Mouse (Mus musculus) bone marrow macrophage, adult 2 months (primary cell): Measurements from ENCODE around the gene Greb1. TPM values are rescaled to one million over a fixed set of nuclear protein-coding genes. Genes with fewer than 3 reads are reported as not detected.

Source experiments
- H3K27ac ChIP-seq: 2 replicates; pipeline ENCODE4 v1.5.1; 2012; ENCODE audit warnings: low read depth, low read length; ENCODE audit not compliant: insufficient read depth
- H3K4me1 ChIP-seq: 2 replicates; pipeline ENCODE4 v1.6.1; 2012; ENCODE audit warnings: low read length; ENCODE audit not compliant: control insufficient read depth, insufficient read depth
- H3K4me3 ChIP-seq: 2 replicates; pipeline ENCODE4 v1.5.1; 2012; ENCODE audit warnings: mild to moderate bottlenecking, low read length, moderate library complexity; ENCODE audit not compliant: insufficient read depth
- CTCF ChIP-seq: IDR thresholded peaks from 2 replicates; pipeline ENCODE4 v1.5.1; 2012; ENCODE audit warnings: low read depth, mild to moderate bottlenecking, low read length, moderate library complexity
- POLR2A ChIP-seq: IDR thresholded peaks from 2 replicates; pipeline ENCODE4 v1.6.1; 2012; ENCODE audit warnings: mild to moderate bottlenecking, low read depth, low read length, borderline replicate concordance
- polyA plus RNA-seq: library from polyadenylated mRNA; stranded (reverse); fragments of >200 nt; gene quantifications from 2 replicates; pipeline ENCODE4 v1.2.4, GENCODE M21; 2012; ENCODE audit not compliant: missing spikeins, insufficient read depth, insufficient read length

Gene Greb1
- polyA plus RNA-seq, 1 experiment = not detected

DNA sequence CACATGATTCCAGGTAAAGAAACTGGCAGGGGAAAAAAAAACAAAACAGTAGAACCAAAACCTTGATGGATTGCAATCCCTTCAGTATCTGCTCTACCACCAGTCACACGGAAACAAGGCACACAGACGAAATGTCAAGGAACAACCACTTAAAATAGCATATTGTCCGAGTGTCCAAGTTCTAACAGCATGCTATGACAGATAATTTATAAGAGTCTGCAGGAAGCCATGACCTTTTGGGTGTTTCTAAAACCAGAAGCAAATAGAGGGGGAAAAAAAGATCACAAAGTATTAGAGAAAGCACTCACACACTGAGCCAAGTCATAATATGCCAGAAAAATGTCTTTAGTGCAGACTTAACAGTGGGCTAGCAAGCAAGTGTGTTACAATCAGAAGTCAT is 32.4 kb downstream of the Greb1 start:
- H3K27ac ChIP-seq = no peak overlapping the region
- H3K4me1 ChIP-seq = no peaks in the 10 kb centered on the region
- H3K4me3 ChIP-seq = no peak overlapping the region
- no peak for TF ChIP-seq POLR2A
- TF ChIP-seq CTCF = no peak

DNA sequence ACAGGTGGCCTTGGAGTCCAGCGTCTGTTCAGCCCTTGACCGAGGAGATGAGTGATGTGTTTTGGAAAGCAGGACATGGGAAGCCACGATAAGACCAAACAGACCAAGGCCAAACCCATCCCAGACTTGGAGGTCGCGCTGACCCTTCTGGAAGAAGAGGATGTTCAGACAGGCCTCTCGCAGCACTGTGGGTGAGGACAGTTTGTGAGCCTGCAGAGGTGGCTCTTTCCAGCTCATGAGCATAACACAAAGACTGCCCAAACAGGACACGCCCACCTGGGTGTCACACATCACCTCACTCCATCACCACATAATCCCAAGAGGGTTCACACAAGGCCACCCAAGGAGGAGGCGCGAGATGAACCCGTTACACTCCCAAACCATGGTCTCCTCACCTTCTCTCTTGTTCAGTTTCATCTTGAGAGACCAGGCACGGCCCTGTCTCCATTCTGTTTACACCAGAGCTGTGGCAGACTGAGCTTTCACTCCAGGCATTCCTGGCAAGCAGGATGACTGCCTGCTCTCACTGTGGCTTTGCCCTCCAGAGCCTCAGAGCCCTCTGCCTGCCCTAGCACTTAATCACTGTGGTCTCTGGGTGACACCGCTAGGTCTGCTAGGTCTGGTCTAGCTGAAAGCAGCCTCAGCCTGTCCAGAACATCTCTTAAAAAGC is 35.8 kb downstream of the Greb1 start:
- Histone ChIP-seq H3K27ac (no peak overlapping the region), H3K4me3 (no peak overlapping the region), H3K4me1 (no peaks in the 10 kb centered on the region)
- TF ChIP-seq POLR2A (no peak), CTCF (no peak)

- Histone ChIP-seq H3K4me3 (no peak overlapping the region), H3K27ac (no peak overlapping the region), H3K4me1 (no peaks in the 10 kb centered on the region)
- TF ChIP-seq CTCF = no peak
- no peak for TF ChIP-seq POLR2A
Observed at GRCm38 (mm10) chr12:16763649-16764422, 36.9 kb downstream of the Greb1 start.

DNA sequence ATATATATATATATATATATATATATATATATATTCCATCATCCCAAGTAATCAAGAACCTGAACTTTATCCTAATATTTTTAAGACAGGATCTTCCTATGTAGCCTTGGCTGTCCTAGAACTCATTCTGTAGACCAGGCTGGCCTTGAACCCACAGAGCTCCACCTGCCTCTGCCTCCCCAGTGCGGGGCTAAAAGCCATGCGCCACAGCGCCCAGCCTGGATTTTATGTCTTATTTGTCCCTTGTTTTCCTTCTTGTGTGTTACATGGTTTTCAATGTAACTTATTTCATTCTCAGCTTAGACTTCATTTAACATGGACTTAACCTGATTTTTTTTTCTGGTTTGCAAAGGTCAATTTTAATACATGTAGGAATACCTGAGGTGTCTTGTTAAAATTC is 39.2 kb downstream of the Greb1 start:
- Histone ChIP-seq H3K4me1 (no peaks in the 10 kb centered on the region), H3K4me3 (no peak overlapping the region)

DNA sequence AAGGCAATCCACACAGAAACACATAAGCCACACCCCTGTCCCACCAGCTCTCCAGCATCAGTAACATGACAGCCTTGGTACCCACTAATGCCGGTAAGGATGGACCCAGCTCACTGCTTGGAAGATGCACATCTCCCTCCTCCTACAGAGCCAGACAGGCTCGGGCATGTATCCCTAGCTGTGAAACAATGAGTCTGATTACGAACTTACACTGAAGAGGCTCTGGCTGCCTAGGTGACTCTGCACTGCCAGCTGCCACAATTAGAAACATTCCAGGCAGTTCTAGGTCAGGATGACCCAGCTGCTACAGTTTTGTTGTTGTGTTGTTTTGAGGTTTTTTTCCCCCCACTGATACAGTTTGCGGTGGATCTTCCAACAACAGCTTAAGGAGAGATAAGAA is 40.4 kb downstream of the Greb1 start:
- no peak for TF ChIP-seq POLR2A
- no peak for TF ChIP-seq CTCF
- no peaks in the 10 kb centered on the region for H3K4me1 ChIP-seq
- no peak overlapping the region for H3K27ac ChIP-seq
- H3K4me3 ChIP-seq = no peak overlapping the region

More for the DNA sequence above, 39.2 kb downstream of the Greb1 start:
- no peak for TF ChIP-seq POLR2A
- no peak for TF ChIP-seq CTCF
- H3K27ac ChIP-seq = no peak overlapping the region

DNA sequence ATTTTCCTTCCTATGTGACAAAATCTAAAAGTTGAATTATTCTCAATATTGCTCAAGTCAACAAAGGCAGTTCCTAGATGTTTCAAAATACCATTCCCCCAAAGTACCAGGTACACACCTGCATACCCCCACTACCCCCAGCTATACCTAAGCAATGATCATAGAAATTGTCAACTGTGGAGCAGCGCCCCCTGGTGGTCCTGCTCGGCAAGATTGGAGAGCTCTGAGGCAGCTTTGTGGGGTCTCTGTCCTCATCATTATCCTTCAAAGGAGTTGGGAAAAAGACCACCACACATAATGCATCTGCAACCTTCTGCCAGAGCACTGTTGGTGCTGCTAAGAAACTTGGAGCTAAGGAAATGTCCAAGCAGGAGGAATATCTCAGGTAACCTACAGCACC is 46.4 kb downstream of the Greb1 start:
- Histone ChIP-seq H3K4me1 (no peaks in the 10 kb centered on the region), H3K4me3 (no peak overlapping the region), H3K27ac (no peak overlapping the region)
- TF ChIP-seq CTCF (peak; percentile 98), POLR2A (no peak)

DNA sequence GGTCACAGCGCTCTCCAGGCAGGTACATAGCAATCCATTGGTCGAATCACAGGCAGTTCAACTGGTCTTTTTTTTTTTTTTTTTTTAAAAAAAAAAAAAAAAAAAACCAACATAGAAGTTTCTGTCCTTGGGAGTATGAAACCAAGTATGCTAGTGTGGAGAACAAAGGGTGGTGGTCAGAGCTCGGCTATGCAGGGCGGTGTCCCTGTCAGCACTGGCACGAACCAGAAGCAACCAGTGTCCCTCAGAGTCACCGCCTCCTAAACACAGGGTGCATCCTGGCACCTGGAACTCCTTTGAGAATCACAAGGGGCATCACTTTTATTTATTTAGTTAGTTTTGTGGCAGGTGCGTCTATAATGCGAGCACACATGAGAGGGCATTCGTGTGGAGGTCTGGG is 47.1 kb downstream of the Greb1 start:
- Histone ChIP-seq H3K27ac (no peak overlapping the region), H3K4me3 (no peak overlapping the region), H3K4me1 (no peaks in the 10 kb centered on the region)
- TF ChIP-seq CTCF (no peak), POLR2A (no peak)

- Histone ChIP-seq H3K4me1 (no peaks in the 10 kb centered on the region), H3K4me3 (no peak overlapping the region), H3K27ac (no peak overlapping the region)
- TF ChIP-seq POLR2A (no peak), CTCF (no peak)
Observed at GRCm38 (mm10) chr12:16753110-16753509, 47.6 kb downstream of the Greb1 start.

DNA sequence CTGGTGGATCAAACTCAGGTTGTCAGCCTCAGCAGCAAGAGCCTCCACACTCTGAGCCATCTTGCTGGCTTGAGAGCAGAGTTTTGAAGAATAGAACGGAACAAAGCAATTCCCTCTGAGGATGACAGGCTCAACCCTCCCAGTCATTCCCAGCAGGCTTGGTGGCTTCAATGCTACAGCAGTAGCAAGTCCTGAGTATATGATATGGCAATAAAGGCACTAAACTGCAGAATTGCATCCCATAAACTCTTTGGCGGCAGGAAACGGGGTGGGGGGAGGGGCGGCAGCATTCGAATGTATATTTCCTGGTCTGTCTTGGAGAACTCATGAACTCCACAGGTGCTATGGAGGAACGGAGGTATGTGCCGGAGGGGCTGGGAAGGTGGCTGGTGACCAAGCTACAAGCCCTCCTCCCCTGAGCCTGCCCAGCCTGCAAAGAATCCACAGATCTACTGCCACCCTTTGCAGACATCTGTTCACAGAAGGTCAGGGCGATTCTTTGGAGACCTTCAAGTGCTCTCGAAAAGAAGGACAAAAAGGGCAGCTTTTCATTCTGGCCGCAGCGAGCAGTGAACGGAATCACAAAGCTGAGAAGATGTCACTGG is 48.3 kb downstream of the Greb1 start:
- TF ChIP-seq CTCF (no peak), POLR2A (no peak)
- no peaks in the 10 kb centered on the region for H3K4me1 ChIP-seq
- H3K4me3 ChIP-seq = no peak overlapping the region
- no peak overlapping the region for H3K27ac ChIP-seq

- H3K4me1 ChIP-seq = no peaks in the 10 kb centered on the region
- no peak overlapping the region for H3K4me3 ChIP-seq
- no peak overlapping the region for H3K27ac ChIP-seq
- no peak for TF ChIP-seq CTCF
- no peak for TF ChIP-seq POLR2A
Observed at GRCm38 (mm10) chr12:16751609-16752008, 49.1 kb downstream of the Greb1 start.
